Mouse (Mus musculus): Measurements from ENCODE around the gene Klhl32.
A peak's percentile ranks its signal among the peaks of the same experiment; 100 is the strongest.
"Not testable (repeated sequence)": the region's sequence is repeated elsewhere in the genome, so short reads cannot be mapped to it uniquely, and the experiment has no call there.

The Klhl32 gene

DNA sequence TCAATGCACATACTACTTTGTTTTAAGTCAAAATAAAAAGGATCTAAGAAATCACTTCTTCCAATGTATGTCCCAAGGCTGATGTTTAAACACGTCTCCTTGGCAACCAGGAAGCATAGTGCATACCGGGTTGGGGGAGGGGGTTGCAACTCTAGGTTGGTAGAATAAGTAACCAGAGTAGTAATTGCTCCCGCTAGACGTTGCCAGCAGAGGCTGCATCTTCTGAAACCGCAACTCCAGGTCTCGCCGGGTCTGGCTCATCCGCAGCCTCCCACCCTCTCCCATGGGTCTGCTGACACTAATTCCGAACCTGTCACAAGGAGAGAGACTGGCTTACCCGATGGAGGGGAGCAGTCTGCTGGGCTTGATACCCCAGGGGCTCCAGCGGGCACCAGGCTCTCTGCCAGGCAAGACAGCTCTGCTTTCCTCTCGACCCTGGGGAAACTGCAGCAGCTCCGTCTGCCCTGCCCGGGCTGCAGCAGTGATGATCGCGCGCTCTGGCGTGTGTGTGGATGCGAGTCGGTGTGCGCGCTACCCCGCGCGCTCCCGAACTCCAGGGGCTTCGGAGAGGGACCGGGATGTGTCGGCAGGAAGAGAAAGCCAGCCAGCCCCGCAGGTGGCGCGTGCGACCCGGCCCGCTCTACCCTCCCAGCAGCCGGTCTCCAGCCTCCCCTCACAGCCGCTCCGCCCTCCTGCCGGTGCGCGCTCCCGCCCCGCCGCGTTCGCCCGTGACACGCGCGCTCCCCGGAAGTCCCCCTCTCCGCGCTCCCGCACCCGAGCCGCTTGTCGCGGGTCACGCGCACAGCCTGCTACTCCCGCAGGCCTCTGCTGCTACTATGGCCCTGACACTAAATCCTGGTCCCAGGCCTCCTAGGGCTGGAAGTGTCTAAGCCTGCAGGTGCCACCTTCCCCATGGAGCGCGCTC, at the start of gene Klhl32:
Gene Klhl32 (minus strand): TSS at position 724 of the 925 bp plus-strand sequence.
- DNase-seq (ENCODE audit: low read depth, low spot score) = peak; percentile 81

DNA sequence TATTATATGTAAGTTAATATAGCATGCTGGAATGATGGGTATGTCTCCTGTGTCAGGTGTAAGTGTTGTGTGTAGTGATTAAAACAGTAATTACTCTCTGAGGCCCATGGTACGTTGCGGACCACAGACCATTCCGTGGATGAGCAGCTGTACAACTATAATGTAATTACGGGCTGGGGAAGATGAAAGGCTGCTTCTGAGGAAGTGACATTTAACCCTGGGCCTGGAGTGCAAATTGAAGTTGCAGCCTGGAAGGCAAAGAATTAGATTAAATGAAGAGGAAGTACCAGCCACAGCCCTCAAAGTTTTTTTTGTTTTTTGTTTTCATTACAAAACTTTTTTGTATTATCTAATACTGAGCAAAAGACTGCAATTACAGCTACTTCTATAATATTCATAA, 48.2 kb upstream of the Klhl32 start:
- peak; percentile 20 for DNase-seq (ENCODE audit: low read depth, low spot score)

DNA sequence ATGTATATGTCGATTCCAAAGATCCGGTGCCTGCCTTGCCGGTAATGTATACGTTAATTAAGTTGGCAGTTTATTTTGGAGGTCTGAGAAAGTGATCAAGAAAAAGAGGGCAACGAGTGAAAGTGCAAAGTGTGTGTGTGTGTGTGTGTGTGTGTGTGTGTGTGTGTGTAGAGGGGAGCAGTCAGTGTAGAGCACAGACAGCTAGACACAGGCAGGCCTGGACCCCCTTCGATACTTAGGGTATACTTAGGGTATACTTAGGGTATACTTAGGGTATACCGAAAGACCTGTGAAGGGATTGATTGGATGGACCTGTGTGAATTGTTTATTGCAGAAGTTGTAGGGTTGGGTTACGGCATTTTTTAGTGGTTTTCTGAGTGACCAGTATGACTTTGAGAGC, 47.7 kb upstream of the Klhl32 start:
- no peak for DNase-seq (ENCODE audit: low read depth, low spot score)

DNA sequence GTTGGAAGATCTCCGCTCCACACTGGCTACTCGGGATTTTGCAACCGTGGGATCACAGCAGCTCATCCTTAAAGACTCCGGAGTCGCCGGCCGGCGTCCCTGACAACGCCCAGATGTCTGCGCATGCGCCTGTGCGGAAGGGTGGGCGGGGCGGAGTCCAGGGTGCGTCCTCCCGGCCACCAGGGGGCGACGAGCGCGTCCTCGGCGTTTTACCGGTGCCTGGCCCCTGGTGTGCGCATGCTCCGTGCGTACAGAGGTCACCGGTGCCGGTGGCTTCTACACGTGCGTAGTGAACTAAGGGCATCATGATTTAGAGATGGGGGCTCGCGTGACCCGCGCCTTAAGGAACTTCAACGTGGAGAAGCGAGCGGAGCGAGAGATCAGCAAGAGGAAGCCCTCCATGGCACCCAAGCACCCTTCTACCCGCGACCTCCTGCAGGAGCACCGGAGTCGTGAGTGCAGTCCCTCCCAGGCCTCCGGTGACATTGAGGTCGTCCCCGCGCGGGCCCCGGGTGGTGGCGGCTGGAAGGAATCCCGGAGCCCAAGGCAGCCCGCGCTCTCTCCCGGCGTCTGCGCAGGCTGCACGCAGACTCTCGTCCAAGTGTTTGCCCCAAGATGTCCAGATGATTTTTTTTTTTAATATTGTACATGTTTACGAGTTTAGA, 47.1 kb upstream of the Klhl32 start, which contains the start of gene Ndufaf4:
Gene Ndufaf4 (plus strand): TSS at position 233 of the 665 bp plus-strand sequence.
- DNase-seq (ENCODE audit: low read depth, low spot score) = peak; percentile 96

DNA sequence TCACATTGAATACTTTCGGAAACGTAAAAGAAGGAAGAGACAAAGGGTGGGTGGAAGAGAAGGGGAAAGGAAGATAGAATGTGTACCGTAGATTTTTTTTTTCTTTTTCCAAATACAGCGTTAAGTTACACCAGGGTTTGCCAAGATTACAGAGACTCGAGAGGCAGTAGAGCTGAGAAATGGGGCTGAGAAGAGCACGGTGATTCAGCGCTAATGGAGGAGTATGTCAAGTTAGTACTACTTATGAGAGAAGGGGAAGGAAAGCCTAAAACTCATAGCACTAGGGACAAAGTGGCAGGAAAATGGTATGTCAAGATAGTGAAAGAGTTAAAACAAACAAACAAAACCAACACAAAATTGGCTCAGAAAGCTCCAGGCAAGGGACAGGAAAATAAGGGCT, 46.4 kb upstream of the Klhl32 start:
- no peak for DNase-seq (ENCODE audit: low read depth, low spot score)

DNA sequence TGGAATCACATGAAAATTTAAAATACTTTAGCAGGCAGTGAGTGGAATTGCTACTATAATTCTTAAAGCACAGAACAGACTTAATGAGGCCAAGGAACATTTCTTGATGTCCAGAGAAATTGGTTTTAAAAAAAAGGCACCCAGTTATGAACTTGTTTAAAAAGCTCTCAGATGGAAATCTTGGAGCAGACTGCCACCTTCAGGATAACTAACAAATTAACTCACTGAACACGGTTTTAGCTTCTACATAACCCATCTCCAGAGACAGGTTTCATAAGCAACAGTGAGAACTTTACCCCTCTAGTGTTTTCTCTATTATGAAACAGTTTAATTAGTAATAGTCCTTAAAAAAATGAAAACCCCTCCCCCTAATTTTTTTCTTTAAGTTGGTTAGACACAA, 45.9 kb upstream of the Klhl32 start:
- peak; percentile 54 for DNase-seq (ENCODE audit: low read depth, low spot score)

DNA sequence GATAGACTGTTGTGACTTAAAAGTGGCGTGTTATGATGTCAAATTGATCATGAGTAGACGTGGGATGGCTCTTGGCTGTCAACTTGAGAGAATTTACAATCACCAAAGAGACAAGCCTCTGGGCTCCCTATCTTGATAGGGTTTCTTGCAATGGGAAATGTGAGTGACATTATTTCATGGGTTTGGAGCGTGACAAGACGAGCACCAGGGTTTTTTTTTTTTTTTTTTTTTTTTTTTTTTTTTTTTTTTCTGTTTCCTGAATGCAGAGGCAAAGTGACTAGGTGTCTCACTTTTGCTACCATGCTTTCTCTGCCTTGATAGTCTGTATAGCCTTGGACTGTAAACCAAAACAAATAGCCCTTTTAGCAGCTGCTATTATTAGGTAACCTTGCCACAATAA, 43.7 kb upstream of the Klhl32 start:
- DNase-seq (ENCODE audit: low read depth, low spot score) = no peak

DNA sequence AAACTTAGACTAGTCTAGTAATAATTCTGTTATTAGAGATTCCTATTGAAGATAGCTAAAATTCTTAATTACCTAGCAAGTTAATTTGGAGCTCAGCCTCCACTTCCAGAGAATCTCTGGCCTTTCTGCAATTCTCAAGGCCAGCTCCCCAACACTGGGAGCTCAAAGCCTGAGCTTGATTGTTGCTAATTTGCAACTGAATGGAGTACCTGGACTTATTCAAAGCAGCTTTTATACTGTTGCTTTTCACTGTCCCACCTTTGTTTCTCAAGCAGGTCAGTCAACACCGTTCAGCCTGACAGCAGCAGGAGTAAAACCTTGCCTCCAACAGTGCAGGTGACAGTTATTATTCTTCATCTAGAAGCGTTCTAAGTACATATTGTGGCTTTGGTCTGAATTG, 41.4 kb upstream of the Klhl32 start:
- not testable (repeated sequence) for DNase-seq (ENCODE audit: low read depth, low spot score)

DNA sequence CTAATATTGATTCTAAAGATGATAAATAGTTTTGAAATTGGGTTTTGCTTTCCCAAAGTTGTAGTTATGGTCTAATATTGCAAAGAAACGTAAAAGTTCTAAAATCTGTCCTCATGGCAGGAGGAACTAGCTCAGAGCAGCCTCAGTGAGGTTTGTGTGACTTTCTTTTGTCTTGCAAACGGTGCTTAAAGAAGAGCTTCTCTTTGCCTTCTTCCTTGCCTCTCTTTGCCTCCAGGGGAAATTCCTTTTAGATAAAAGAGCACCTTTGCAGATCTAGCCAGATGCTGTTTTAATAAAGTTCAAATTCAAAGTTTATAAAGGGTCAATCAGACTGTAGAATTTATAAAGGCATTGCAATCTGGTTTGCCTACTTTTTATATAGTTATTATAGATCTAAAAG, 38.5 kb upstream of the Klhl32 start:
- not testable (repeated sequence) for DNase-seq (ENCODE audit: low read depth, low spot score)

DNA sequence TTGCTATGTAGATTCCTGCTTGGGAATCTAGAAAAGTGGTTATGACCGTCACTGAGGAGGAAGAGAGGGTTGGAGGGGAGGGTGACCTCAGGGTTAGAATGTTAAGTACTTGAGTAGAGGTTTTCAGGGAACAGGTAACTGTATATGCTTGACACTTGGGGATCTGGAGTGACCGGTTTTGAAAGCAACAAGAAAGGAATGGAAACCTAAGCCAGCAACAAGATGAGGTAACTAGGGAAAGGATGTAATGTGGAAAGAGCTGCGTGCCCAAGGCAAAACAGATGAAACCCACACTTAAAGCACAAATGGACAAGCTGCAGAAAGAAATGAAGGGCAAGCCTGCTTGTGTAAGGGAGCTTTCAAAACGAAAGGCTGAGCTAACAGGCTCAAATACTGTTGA, 18.3 kb upstream of the Klhl32 start:
- DNase-seq (ENCODE audit: low read depth, low spot score) = no peak

DNA sequence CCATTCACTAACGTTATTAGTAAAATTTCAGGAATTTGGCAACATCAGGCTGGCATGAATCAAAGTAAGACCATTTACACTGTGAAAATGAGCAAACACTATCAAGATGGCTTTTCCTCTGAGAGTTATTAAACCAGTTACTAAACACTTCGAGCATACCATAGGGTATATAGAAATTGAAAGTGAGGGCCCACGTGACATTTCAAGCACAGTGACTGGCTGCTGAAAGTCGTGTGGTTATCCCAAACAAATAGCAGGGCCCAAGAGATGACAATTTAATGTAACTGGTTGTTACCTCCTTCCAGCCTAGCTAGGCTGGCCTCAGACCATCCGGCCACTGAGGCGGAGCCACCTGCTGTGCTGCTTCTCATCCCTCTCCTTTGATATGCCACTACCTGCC, 14.8 kb upstream of the Klhl32 start:
- DNase-seq (ENCODE audit: low read depth, low spot score) = no peak

DNA sequence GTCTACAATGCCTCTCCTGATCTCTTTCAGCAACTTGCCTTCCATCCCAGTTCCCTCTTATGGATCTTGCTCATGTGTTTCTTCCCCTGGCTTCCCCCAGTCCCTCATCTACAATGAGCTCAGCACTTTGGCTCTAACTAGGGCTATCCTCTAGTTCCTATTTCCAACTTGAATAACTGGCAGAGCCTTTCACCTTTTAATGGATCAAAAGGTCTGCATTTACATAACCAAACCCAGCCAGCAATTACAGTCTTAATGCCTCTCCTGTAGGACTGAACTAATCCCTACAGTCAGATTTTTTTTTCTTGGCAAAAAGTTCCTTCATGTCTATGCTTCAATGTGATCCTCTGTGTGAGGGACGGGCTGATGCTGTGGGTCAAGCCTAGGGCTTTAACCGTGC, 3.5 kb downstream of the Klhl32 start:
- DNase-seq (ENCODE audit: low read depth, low spot score) = no peak

DNA sequence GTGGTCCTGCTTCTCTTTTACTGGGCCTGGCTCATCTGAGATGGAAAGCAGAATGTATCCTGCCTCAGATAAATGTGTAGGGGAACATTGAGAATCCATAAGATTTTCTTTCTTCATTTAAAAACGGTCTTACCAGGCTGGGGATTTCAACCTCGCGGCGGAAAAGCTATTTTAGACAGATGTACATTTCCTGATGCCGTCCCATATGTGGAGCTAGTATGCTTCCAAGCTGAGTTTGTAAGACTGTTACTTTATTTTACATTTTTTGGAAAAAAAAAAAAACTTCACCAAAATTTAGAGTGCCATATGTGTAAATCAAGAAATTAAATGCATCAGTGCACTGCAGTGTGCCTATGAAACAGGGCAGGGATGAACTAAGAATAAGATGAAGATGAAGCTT, 5.4 kb downstream of the Klhl32 start:
- no peak for DNase-seq (ENCODE audit: low read depth, low spot score)

DNA sequence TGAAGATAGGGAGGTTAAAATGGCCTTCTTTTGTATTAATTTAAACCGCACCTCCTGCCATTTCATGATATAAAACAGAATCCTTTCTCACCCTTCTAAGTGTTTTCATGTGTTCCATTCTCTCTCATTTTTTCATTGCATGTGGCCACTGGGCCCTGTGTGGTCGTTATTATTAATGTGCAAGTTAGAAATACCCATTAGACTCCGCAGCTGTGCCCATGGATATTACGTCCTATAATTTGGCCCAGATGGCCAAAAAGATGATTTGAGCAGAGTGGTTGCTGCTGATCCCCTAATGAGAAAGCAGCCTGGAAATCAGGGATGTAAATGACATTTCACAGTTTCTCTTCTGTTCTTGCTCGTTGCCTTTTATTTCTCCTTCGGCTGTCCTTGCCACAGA, 12.4 kb downstream of the Klhl32 start:
- DNase-seq (ENCODE audit: low read depth, low spot score) = no peak

DNA sequence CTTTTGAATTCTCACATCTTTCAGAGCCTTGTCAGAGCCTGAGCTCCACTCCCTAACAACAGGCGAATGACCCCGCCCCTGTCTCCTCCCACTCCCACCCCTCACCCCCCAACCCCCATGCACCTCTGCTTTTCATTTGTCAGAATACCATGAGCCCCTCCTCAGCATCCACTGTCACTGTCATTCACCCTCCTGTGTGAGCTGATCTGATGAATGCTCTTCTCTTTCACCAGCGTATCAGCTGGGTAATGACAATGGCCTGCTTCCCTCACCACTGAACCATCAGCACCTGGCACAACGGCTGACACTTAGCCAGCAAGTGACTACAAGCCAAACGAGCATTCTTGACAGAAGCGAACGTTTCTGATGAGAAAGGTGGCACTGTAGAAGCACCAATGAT, 15.4 kb downstream of the Klhl32 start:
- DNase-seq (ENCODE audit: low read depth, low spot score) = no peak

DNA sequence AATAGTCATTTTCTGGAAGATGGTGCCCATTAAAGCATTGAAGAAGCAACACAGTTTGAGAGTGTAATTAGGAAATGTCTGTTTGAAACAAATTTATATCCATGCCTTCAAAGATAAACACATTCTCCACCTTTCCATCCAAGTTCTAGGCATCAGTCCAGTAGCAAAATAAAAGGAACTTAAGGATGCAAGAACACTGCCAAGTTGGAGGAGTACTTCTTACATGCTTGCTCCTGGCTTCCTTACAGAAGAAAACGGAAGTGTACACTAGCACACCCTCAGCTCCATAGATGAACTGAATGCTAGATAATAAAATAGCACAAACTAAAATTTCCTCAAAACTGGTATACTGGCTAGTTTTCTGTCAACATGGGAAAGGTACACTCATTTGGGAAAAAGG, 42.6 kb downstream of the Klhl32 start:
- DNase-seq (ENCODE audit: low read depth, low spot score) = no peak

DNA sequence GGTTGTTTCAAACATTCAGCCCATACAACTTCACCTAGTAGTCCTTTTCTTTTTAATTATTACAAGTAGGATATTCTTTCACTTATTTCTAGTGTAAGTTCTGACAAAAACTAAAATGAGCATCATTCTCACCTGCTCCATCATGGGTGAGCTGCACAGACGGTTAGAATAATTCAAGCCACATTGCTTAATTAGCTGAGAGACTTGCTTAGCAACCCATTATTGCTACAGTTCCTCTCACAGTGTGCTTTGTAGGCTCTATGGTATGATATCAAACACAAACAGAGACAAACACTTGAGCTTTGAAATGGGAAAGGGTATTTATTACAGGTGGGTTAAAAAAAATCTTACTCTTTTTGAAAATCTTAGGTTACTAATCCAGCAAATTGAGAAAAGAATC, 49.0 kb downstream of the Klhl32 start:
- DNase-seq (ENCODE audit: low read depth, low spot score) = no peak

DNA sequence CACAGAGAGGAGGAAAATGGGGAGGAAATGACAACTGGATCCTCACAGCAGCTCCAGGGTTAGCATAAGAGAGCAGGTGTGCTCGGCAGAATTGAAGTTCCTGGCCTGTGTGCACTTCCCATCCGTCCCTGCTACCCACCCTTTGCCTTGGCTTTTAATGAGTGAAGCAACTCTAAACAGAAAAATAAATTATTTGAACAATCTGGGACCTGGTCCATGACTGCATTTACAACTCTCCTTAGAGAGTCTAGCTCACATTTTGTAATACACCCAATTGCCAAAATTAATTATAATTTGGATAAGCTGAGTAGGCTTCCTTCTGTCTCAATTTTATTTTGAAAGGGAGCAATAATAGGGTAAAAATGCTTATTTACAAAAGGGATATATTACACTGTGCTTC, 49.6 kb downstream of the Klhl32 start:
- DNase-seq (ENCODE audit: low read depth, low spot score) = no peak

DNA sequence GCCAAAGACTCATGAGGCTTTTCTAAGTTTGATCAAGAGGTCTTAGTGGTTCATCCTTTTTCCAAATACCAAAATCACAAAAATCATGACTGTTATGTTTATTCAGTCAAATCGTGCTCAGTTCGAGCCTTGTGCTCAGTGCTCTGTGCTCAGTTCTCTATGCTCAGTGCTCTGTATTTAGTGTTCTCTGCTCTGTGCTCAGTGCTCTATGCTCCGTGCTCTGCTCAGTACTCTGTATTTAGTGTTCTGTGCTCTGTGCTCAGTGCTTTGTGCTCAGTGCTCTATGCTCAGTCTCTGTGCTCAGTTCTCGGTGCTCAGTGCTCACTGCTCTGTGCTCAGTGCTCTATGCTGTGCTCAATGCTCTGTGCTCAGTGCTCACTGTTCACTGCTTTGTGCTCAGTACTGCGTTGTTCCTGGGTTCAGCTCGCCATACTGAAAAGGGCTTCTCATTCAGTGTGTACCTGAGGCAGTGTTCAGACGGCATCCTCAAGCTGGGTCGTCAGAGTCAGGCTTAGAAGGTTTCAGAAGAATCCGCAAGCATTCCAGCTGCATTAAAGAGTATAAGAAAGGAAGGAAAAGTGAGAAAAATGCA, 50.5 kb downstream of the Klhl32 start:
- DNase-seq (ENCODE audit: low read depth, low spot score) = no peak

DNA sequence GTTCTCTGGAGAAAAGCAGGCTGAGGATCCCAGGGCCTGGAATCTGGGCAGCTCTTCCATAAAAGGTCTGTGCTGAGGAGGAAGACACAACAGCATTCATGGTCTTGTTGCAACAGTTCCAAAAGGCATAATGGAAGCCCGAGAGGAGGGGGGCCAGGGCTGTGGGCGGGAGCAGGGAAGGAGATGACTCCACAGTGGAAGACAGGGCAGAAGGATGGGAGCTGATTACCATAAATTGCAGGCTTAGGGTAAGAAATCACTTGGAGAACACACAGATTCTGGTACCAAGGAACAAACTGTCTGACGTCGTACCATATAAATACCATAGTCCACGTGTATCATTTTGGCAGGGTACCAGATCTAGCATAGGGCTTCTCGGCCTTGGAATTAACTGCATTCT, 51.9 kb downstream of the Klhl32 start:
- DNase-seq (ENCODE audit: low read depth, low spot score) = no peak

DNA sequence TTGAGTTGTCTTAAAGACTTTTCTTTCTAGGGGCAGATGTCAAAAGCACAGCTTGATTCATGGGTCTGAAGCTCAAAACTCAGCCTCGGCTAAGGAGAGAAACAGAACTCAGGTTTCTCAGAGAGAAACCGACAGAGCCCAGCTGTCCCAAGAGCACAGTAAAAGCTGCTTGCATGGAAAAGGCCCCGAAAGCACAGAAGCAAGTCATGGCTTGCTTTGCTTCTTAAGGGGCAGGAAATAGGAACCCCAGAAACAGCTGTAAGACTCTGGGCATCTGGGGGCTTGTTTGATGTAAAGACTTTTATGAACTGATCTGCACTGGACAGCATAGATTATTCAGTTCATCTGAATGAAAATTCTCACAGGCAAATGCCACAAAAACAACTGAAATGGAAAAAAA, 53.1 kb downstream of the Klhl32 start:
- DNase-seq (ENCODE audit: low read depth, low spot score) = no peak

DNA sequence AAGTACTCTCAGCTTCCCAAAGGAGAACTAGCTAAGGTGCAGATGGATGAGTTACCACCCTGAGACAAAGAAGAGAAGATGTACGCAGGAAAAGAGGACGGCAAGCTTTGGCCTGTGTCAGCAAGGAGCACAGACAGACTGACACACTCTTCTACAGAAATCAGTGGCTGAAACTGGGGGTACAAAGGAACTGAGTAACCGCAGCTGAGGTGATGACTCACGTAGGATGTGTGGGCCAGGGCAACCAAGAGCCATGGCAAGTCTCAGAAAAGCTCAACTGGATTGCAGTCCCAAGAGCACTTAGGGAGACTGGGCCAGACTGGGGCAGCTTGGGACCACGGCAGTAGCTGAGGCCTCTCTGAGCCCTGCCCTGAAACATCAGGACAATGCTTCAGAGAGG, 53.6 kb downstream of the Klhl32 start:
- DNase-seq (ENCODE audit: low read depth, low spot score) = no peak

DNA sequence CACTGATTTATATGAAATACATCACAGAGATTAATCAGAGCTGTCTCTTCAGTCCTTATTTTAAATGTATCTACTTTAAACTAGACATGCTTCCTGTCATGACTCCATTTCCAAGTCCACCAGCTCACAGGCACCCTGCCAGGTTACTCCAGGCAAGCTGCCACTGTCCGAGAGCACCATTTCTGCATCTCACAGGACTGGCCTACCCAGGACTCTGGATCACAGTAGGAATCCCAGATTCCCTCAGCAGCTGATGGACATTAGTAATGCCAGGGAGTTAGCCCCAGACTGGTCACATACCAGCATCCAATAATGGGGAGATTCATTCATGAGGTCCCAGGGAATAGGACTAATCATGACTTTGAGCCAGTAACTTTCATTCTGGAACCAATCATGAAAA, 54.7 kb downstream of the Klhl32 start:
- no peak for DNase-seq (ENCODE audit: low read depth, low spot score)

All from mesoderm, embryonic 11.5 days (tissue).